In the genomic region with DNA sequence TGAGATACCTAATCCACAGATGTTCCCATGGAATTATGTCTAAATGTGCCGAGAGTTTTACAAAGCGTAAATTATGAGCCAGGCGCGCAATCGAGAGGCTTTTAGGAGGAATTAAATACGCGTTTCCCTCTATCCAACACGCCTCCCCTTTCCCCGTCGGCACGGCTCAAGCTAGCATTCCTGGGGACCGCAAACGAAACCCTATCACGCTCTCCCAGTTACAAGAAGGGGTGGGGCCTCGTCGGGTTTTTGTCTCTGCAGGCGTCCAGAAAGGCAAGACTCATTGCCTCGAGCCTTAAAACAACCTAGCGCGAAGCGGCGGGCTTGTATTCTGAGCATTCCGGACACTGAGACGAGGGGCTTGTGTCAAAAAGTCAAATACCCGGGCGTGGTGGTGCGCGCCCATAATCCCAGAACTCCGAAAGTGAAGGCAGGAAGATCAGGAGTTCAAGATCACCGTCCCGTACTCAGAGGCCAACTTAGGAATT, we compare ENCODE assay signal across 8 mouse cellular contexts. TPM values are rescaled to one million over a fixed set of nuclear protein-coding genes. Genes with fewer than 3 reads are reported as not detected.
DNase-seq lines count a peak whose midpoint lies in the region; ATAC-seq and TF ChIP-seq lines count a peak whose summit lies in the region.

No protein-coding gene starts in this region.

- peak overlapping the region; percentile 68 for H3K4me2 ChIP-seq in forebrain, embryonic 15.5 days (replicated peaks)

- H3K9me3 ChIP-seq in G1E (replicated peaks), result no peaks in the 10 kb centered on the region
- no peaks in the 10 kb centered on the region for H3K9me3 ChIP-seq in forebrain, embryonic 15.5 days

- H3K4me1 ChIP-seq in G1E (ENCODE audit: insufficient read depth, low read depth, low read length), result peaks cover 79% of the 10 kb centered on the region
- H3K4me1 ChIP-seq in forebrain, embryonic 15.5 days, result peaks cover 28% of the 10 kb centered on the region

- peak overlapping the region; percentile 67 for H3K9ac ChIP-seq in forebrain, embryonic 15.5 days (replicated peaks)

- peak overlapping the region; percentile 87 for H3K27ac ChIP-seq in forebrain, embryonic 15.5 days (replicated peaks)

- peaks cover 62% of the 10 kb centered on the region for H3K36me3 ChIP-seq in G1E (replicated peaks)
- peaks cover 22% of the 10 kb centered on the region for H3K36me3 ChIP-seq in forebrain, embryonic 15.5 days

- no peaks in the 10 kb centered on the region for H3K27me3 ChIP-seq in G1E (ENCODE audit: insufficient read depth, low read length)
- no peaks in the 10 kb centered on the region for H3K27me3 ChIP-seq in forebrain, embryonic 15.5 days

- peak; percentile 78 for DNase-seq in G1E (ENCODE audit: low spot score)
- peak; percentile 53 for DNase-seq in cerebellum, adult 11 months
- DNase-seq in heart, postnatal 4 days, result peak; percentile 67
- DNase-seq in layer of hippocampus, adult 9-11 months, result peak; percentile 39
- peak; percentile 63 for DNase-seq in lung, postnatal 14 days
- DNase-seq in ovary, postnatal 14 days (ENCODE audit: low spot score), result peak; percentile 41
- peak; percentile 87 for DNase-seq in thymus, postnatal 14 days

- H3K4me3 ChIP-seq in G1E (ENCODE audit: low read depth, low read length), result peak overlapping the region; percentile 77
- H3K4me3 ChIP-seq in forebrain, embryonic 15.5 days, result peak overlapping the region; percentile 66

- WGBS in forebrain, embryonic 15.5 days, result under 1% methylated on average over 31 of the region's 31 CpGs

- no peak for TF ChIP-seq CTCF in G1E (IDR thresholded peaks at IDR 0.05; ENCODE audit: low read depth, low read length)

- no peak for ATAC-seq in G1E (ENCODE audit: extremely low read depth, insufficient number of reproducible peaks, low FRiP score, poor library complexity, severe bottlenecking)
- peak; percentile 70 for ATAC-seq in forebrain, embryonic 15.5 days (replicated peaks)

RNA-seq across cellular contexts. Expression of gene Supt4a, which starts 0.7 kb away (rescaled TPM):
- total RNA-seq in G1E (2014; fragmentation: Nextera tagmentation) (64.1 and 95.8 TPM in 2 replicates), G1E (2017) (155 and 172 TPM in 2 replicates)
- 14.7 and 15.4 TPM in 2 replicates for polyA plus RNA-seq in G1E (2012)
- 160 and 164 TPM in 2 replicates for polyA plus RNA-seq in forebrain, embryonic 15.5 days (2015; fragmentation: Nextera tagmentation; extraction: Ambion mirVana)
- total RNA-seq in heart, postnatal 4 days (2021), result 10 to 100 TPM; 47.9 to 49.9 TPM

RNA-seq across cellular contexts. Expression of gene Tspoap1, which starts 23.6 kb away (rescaled TPM):
- total RNA-seq in G1E (2014; fragmentation: Nextera tagmentation), result 3.9 and 9.9 TPM in 2 replicates
- 17.4 and 21.2 TPM in 2 replicates for total RNA-seq in G1E (2017)
- 10.2 and 10.4 TPM in 2 replicates for polyA plus RNA-seq in G1E (2012)
- polyA plus RNA-seq in forebrain, embryonic 15.5 days (2015; fragmentation: Nextera tagmentation; extraction: Ambion mirVana), result 30.3 and 31.8 TPM in 2 replicates
- total RNA-seq in heart, postnatal 4 days (2021), result under 1 TPM in 1 of 2 experiments, not detected in 1; 0.07 TPM

RNA-seq across cellular contexts. Expression of gene Mpo, which starts 56.7 kb away (rescaled TPM):
- not detected in 2 replicates for total RNA-seq in G1E (2014; fragmentation: Nextera tagmentation)
- 0.05 and 0.70 TPM in 2 replicates for total RNA-seq in G1E (2017)
- polyA plus RNA-seq in G1E (2012), result 1.6 and 1.7 TPM in 2 replicates
- 0.18 and 0.27 TPM in 2 replicates for polyA plus RNA-seq in forebrain, embryonic 15.5 days (2015; fragmentation: Nextera tagmentation; extraction: Ambion mirVana)
- under 1 TPM; 0.14 to 0.33 TPM for total RNA-seq in heart, postnatal 4 days (2021)

Comparison
In these comparisons a context has a peak if more than half of its experiments do, and no peak if none do; other contexts are left out.
1. RNA of gene Tspoap1, which starts 23.6 kb away (total RNA-seq): 3.9 to 21.2 TPM in G1E; 0.07 TPM in heart, postnatal 4 days; every median in the first group is over 4 times any median in the second.
2. Peak in every context shown above with its lines, with median percentiles within 50 percentile points of each other: DNase-seq.